Mouse (Mus musculus): ENCODE results near the gene Cela2a. TPM values are rescaled to one million over a fixed set of nuclear protein-coding genes. Genes with fewer than 3 reads are reported as not detected.

Cela2a gene
- polyA plus RNA-seq, 1 experiment from 2014 or later: 35.6 TPM

DNA sequence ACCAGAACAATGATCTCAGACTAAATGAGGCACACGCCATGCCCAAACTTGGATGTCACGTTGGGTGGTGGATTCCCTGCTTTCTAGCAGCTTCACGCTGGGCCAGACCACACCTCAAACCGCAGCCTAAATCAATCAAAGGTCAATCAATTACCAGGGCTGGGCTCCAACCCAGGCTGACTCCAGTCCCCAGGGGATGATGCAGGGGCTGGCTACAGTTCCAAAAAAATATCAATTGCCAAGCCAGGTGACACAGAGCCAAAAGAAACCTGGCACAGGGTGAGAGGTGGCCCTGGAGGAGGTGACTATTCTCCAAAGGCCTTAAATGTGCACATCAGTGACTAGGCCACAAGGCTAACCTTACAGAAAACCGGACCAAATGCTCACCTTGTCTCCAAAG lies 39.6 kb upstream of the Cela2a start:
- 78% methylated on average over 5 of the region's 5 CpGs for WGBS
- peaks cover 34% of the 10 kb centered on the region for H3K36me3 ChIP-seq (ENCODE audit: control insufficient read depth, insufficient read depth)
- ATAC-seq: no peak
- H3K4me3 ChIP-seq (ENCODE audit: low read depth, low read length): no peak overlapping the region
- no peak overlapping the region for H3K27ac ChIP-seq (ENCODE audit: low read depth, low read length)
- no peaks in the 10 kb centered on the region for H3K9me3 ChIP-seq (ENCODE audit: control insufficient read depth)
- no peaks in the 10 kb centered on the region for H3K27me3 ChIP-seq (replicated peaks; ENCODE audit: control insufficient read depth, insufficient read depth, low read length)
- no peak overlapping the region for H3K4me2 ChIP-seq (replicated peaks; ENCODE audit: low read depth)
- H3K9ac ChIP-seq (ENCODE audit: low read depth, low read length): no peak overlapping the region
- H3K4me1 ChIP-seq (replicated peaks; ENCODE audit: control insufficient read depth, insufficient read depth, low read length): peaks cover 20% of the 10 kb centered on the region
- no peak for TF ChIP-seq CTCF (IDR thresholded peaks at IDR 0.05; ENCODE audit: low read depth)

DNA sequence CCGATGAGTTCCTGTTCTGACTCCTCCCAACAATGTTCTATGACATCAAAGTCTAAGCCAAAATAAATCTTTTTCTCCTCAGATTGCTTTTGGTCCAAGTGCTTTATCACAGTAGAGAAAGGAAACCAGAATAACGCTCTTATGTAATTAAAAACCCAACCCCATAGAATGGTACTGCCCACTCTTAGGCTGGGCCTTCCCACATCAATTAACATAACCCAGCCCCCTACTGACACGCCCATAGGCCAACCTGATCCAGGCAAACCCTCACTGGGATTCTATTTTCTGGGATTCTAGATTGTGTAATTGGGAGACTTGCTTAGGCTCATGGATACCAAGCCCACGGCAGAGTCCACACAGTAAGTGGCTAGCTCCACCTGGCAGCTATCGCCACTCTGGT lies 39.0 kb upstream of the Cela2a start:
- ATAC-seq: no peak
- Histone ChIP-seq H3K27ac (ENCODE audit: low read depth, low read length) (no peak overlapping the region), H3K27me3 (replicated peaks; ENCODE audit: control insufficient read depth, insufficient read depth, low read length) (no peaks in the 10 kb centered on the region), H3K9me3 (ENCODE audit: control insufficient read depth) (no peaks in the 10 kb centered on the region), H3K4me3 (ENCODE audit: low read depth, low read length) (no peak overlapping the region), H3K4me2 (replicated peaks; ENCODE audit: low read depth) (no peak overlapping the region), H3K9ac (ENCODE audit: low read depth, low read length) (no peak overlapping the region), H3K4me1 (replicated peaks; ENCODE audit: control insufficient read depth, insufficient read depth, low read length) (peaks cover 15% of the 10 kb centered on the region), H3K36me3 (ENCODE audit: control insufficient read depth, insufficient read depth) (peaks cover 29% of the 10 kb centered on the region)
- TF ChIP-seq CTCF (IDR thresholded peaks at IDR 0.05; ENCODE audit: low read depth): no peak
- WGBS: 79% methylated on average over 5 of the region's 5 CpGs

DNA sequence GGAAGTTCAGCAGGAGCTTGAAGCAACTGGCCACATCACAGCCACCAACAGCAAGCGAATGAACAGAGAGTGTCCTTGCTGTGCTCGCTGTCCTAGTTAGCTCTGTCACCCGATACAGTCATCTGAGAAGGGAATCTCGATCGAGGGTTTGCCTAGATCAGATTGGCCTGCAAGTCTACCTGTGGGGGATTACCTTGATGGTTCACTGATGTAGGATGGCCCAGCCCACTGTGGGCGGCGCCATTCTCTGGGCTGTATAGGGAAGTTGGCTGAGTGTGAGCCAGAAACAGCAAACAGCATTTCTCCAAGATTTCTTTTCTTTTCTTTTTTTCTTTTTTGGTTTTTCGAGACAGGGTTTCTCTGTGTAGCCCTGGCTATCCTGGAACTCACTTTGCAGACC lies 38.5 kb upstream of the Cela2a start:
- Histone ChIP-seq H3K9ac (ENCODE audit: low read depth, low read length) (no peak overlapping the region), H3K9me3 (ENCODE audit: control insufficient read depth) (no peaks in the 10 kb centered on the region), H3K27ac (ENCODE audit: low read depth, low read length) (no peak overlapping the region), H3K4me2 (replicated peaks; ENCODE audit: low read depth) (no peak overlapping the region), H3K4me3 (ENCODE audit: low read depth, low read length) (no peak overlapping the region), H3K27me3 (replicated peaks; ENCODE audit: control insufficient read depth, insufficient read depth, low read length) (no peaks in the 10 kb centered on the region), H3K36me3 (ENCODE audit: control insufficient read depth, insufficient read depth) (peaks cover 29% of the 10 kb centered on the region), H3K4me1 (replicated peaks; ENCODE audit: control insufficient read depth, insufficient read depth, low read length) (peaks cover 12% of the 10 kb centered on the region; the same call in 1 of the 2 replicates)
- no peak for TF ChIP-seq CTCF (IDR thresholded peaks at IDR 0.05; ENCODE audit: low read depth)
- no peak for ATAC-seq
- 94% methylated on average over 8 of the region's 8 CpGs for WGBS

DNA sequence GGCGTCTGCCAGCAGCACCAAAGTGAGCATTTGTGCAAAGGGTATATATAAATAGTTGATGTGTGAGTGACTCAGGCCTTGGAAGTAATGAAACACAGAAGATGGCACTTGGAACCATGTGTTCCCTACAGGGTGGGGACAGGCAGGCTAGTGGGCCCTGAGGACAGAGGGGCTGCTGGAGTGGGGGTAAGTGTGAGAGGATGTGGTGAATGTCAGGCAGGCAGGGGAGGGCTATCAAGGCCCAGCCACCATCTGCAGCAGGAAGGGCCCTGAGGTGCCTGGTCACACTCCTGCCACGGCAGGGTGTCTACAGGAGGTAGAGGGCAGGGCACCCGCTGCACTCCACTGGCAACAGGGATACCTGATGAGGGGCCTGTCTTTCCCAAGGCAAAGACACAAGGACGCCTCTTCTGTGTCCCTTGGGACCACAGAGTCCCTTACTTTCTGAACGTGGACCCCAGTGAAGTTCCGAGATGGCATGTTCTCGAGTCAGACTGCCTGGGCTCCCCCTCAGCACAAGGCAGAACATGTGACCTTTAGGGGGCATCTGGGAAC lies 37.8 kb upstream of the Cela2a start:
- WGBS: 76% methylated on average over 7 of the region's 7 CpGs
- H3K27ac ChIP-seq (ENCODE audit: low read depth, low read length): peak overlapping the region; percentile 55
- H3K27me3 ChIP-seq (replicated peaks; ENCODE audit: control insufficient read depth, insufficient read depth, low read length): no peaks in the 10 kb centered on the region

DNA sequence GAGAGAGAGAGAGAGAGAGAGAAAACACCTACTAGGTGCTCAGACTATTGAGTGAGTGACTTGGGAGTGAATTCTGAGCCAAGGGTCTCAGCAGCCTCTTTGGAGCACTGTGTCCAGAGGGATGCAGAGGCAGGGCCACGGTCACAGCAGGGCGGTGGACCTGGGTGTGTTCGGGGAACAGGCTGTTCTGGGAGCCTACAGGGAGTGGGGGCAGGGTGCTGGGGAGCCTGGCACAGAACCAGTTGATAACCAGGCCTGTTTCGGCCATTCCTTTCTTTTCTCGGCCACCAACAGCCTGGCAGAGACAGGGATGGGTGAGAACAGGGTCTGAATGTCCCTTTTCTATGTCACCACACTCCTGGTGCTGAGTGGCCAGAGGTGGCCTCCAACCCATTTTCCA lies 36.9 kb upstream of the Cela2a start:
- TF ChIP-seq CTCF (IDR thresholded peaks at IDR 0.05; ENCODE audit: low read depth): no peak
- Histone ChIP-seq H3K9me3 (ENCODE audit: control insufficient read depth) (no peaks in the 10 kb centered on the region), H3K4me3 (ENCODE audit: low read depth, low read length) (no peak overlapping the region), H3K36me3 (ENCODE audit: control insufficient read depth, insufficient read depth) (peaks cover 28% of the 10 kb centered on the region), H3K4me1 (replicated peaks; ENCODE audit: control insufficient read depth, insufficient read depth, low read length) (peaks cover 12% of the 10 kb centered on the region; the same call in 1 of the 2 replicates), H3K9ac (ENCODE audit: low read depth, low read length) (no peak overlapping the region), H3K4me2 (replicated peaks; ENCODE audit: low read depth) (no peak overlapping the region), H3K27ac (ENCODE audit: low read depth, low read length) (peak overlapping the region; percentile 55), H3K27me3 (replicated peaks; ENCODE audit: control insufficient read depth, insufficient read depth, low read length) (no peaks in the 10 kb centered on the region)
- ATAC-seq: no peak
- WGBS: 56% methylated on average over 5 of the region's 5 CpGs

More for the DNA sequence above, 37.8 kb upstream of the Cela2a start:
- no peak for ATAC-seq
- Histone ChIP-seq H3K9ac (ENCODE audit: low read depth, low read length) (no peak overlapping the region), H3K4me1 (replicated peaks; ENCODE audit: control insufficient read depth, insufficient read depth, low read length) (peaks cover 12% of the 10 kb centered on the region; the same call in 1 of the 2 replicates), H3K4me3 (ENCODE audit: low read depth, low read length) (no peak overlapping the region), H3K36me3 (ENCODE audit: control insufficient read depth, insufficient read depth) (peaks cover 31% of the 10 kb centered on the region), H3K9me3 (ENCODE audit: control insufficient read depth) (no peaks in the 10 kb centered on the region), H3K4me2 (replicated peaks; ENCODE audit: low read depth) (no peak overlapping the region)
- no peak for TF ChIP-seq CTCF (IDR thresholded peaks at IDR 0.05; ENCODE audit: low read depth)

DNA sequence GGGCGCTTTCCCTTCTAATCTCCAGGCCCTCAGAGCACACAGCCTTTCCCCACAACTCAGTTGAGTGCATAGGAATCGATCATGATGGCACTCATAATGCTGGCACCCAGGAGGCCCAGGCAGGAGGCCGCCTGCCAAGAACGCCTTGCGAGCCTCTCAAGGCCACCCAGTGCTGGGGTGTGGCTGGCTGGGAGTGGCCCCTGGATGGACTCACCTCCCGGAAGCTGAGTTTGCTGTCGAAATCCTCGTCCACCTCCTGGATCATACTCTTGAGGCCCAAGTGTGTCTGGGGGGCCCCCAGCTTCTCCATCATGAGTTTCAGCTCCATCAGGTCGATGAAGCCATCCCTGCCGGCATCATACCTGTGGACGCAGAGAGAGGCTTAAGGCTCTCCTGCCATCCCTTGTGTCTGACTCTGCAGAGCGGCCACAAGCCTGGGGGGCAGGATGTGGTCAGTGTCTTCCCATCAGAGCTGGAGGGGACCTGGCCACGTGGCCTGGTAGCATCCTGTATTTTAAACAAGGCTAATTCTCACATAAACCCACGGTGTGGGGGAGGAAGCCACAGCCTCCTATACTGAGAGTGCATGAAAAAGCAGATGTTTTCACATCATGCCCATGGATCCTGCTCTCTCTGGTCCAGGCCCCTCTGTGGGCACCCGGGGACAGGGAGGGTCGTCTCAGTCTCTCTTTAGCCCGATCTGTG lies 35.8 kb upstream of the Cela2a start:
- Histone ChIP-seq H3K4me3 (ENCODE audit: low read depth, low read length) (no peak overlapping the region), H3K36me3 (ENCODE audit: control insufficient read depth, insufficient read depth) (peaks cover 28% of the 10 kb centered on the region), H3K4me1 (replicated peaks; ENCODE audit: control insufficient read depth, insufficient read depth, low read length) (peaks cover 8% of the 10 kb centered on the region; the same call in 1 of the 2 replicates), H3K9me3 (ENCODE audit: control insufficient read depth) (no peaks in the 10 kb centered on the region), H3K27ac (ENCODE audit: low read depth, low read length) (peak overlapping the region; percentile 30), H3K4me2 (replicated peaks; ENCODE audit: low read depth) (no peak overlapping the region), H3K9ac (ENCODE audit: low read depth, low read length) (no peak overlapping the region), H3K27me3 (replicated peaks; ENCODE audit: control insufficient read depth, insufficient read depth, low read length) (no peaks in the 10 kb centered on the region)
- TF ChIP-seq CTCF (IDR thresholded peaks at IDR 0.05; ENCODE audit: low read depth): no peak
- WGBS: 64% methylated on average over 17 of the region's 17 CpGs
- ATAC-seq: peak; percentile 46

Data from intestine, postnatal 0 days (tissue).